Mouse (Mus musculus): ENCODE measurements around the gene Pmpcb.

DNA sequence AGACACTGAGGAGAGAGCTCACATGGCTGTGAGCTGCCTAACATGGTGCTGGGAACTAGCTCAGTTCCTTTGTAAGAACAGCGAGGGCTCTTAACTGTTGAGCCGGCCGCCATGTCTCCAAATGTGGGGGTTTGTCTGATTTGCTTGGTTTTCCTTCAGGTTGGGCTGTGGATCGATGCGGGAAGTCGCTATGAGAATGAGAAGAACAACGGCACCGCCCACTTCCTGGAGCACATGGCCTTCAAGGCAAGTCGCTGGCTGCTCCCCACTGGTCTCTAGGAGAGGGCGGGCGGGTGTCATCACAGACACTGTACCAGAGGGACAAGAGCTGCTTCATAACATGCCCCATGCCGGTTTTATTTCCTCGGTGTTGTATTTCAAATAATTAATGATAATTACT is 2.9 kb downstream of the Pmpcb start:
- TF ChIP-seq CTCF (IDR thresholded peaks at IDR 0.05; ENCODE audit: borderline replicate concordance, control insufficient read depth, extremely low read depth, insufficient read depth, low read length, poor library complexity) (no peak), POLR2A (IDR thresholded peaks at IDR 0.05; ENCODE audit: control insufficient read depth, extremely low read depth, insufficient read depth, low read length, poor library complexity) (no peak)

Measured in thymus, adult 2 months (tissue).